Mouse (Mus musculus): ENCODE results near the gene Itgb7.
"Not testable (repeated sequence)": the region's sequence is repeated elsewhere in the genome, so short reads cannot be mapped to it uniquely, and the experiment has no call there.

Gene Itgb7

GRCm38 (mm10) chr15:102225619-102226018 lies 6.1 kb downstream of the Itgb7 start:
- not testable (repeated sequence) for DNase-seq (ENCODE audit: low spot score)

- DNase-seq (ENCODE audit: low spot score) = no peak
These were observed 6.6 kb downstream of the Itgb7 start for GRCm38 (mm10) chr15:102224992-102225617.

GRCm38 (mm10) chr15:102224186-102224991 lies 7.4 kb downstream of the Itgb7 start:
- DNase-seq (ENCODE audit: low spot score) = peak; percentile 66

- no peak for DNase-seq (ENCODE audit: low spot score)
These were observed 9.4 kb downstream of the Itgb7 start for GRCm38 (mm10) chr15:102222386-102222785.

GRCm38 (mm10) chr15:102217325-102217724 lies 14.4 kb downstream of the Itgb7 start:
- no peak for DNase-seq (ENCODE audit: low spot score)

GRCm38 (mm10) chr15:102216459-102217228 lies 15.1 kb downstream of the Itgb7 start:
- no peak for DNase-seq (ENCODE audit: low spot score)

- DNase-seq (ENCODE audit: low spot score) = no peak
These were observed 16.1 kb downstream of the Itgb7 start for GRCm38 (mm10) chr15:102215624-102216023.

- DNase-seq (ENCODE audit: low spot score) = no peak
These were observed 17.6 kb downstream of the Itgb7 start for GRCm38 (mm10) chr15:102214132-102214531.

- no peak for DNase-seq (ENCODE audit: low spot score)
These were observed 19.8 kb downstream of the Itgb7 start for GRCm38 (mm10) chr15:102211895-102212294.

- no peak for DNase-seq (ENCODE audit: low spot score)
These were observed 20.9 kb downstream of the Itgb7 start for GRCm38 (mm10) chr15:102210816-102211215.

- no peak for DNase-seq (ENCODE audit: low spot score)
These were observed 22.6 kb downstream of the Itgb7 start for GRCm38 (mm10) chr15:102209114-102209513.

GRCm38 (mm10) chr15:102208092-102208561 lies 23.6 kb downstream of the Itgb7 start:
- DNase-seq (ENCODE audit: low spot score) = no peak

- no peak for DNase-seq (ENCODE audit: low spot score)
These were observed 24.4 kb downstream of the Itgb7 start for GRCm38 (mm10) chr15:102207351-102207750.

GRCm38 (mm10) chr15:102205779-102206178 lies 26.0 kb downstream of the Itgb7 start:
- DNase-seq (ENCODE audit: low spot score) = peak; percentile 58

GRCm38 (mm10) chr15:102204674-102205505 lies 26.9 kb downstream of the Itgb7 start, which contains the start of gene Csad:
Csad (minus strand) TSS chr15:102204724.
- DNase-seq (ENCODE audit: low spot score) = peak; percentile 78

GRCm38 (mm10) chr15:102203835-102204381 lies 27.8 kb downstream of the Itgb7 start:
- peak; percentile 97 for DNase-seq (ENCODE audit: low spot score)

GRCm38 (mm10) chr15:102202971-102203834 lies 28.5 kb downstream of the Itgb7 start, which contains the start of gene Zfp740:
Zfp740 (plus strand) TSS chr15:102203249.
- DNase-seq (ENCODE audit: low spot score) = peak; percentile 98

GRCm38 (mm10) chr15:102198841-102199240 lies 32.9 kb downstream of the Itgb7 start:
- DNase-seq (ENCODE audit: low spot score) = peak; percentile 86

GRCm38 (mm10) chr15:102195373-102195772 lies 36.4 kb downstream of the Itgb7 start:
- DNase-seq (ENCODE audit: low spot score) = no peak

- no peak for DNase-seq (ENCODE audit: low spot score)
These were observed 37.3 kb downstream of the Itgb7 start for GRCm38 (mm10) chr15:102194439-102194838.

Measured in adipocyte (in vitro differentiated cells).